Mouse (Mus musculus): ENCODE measurements around the gene Oxa1l. TPM values are rescaled to one million over a fixed set of nuclear protein-coding genes. Genes with fewer than 3 reads are reported as not detected.
"Not testable (repeated sequence)": the region's sequence is repeated elsewhere in the genome, so short reads cannot be mapped to it uniquely, and the experiment has no call there.

Oxa1l gene
- 47.7 and 51.3 TPM in 2 replicates for polyA plus RNA-seq (2015; fragmentation: Nextera tagmentation; extraction: Ambion mirVana)

- peak; percentile 94 for ATAC-seq (ENCODE audit: low FRiP score)
- WGBS, result under 1% methylated on average over 48 of the region's 48 CpGs
- peak within 1 kb of the TSS; percentile 95 for H3K9ac ChIP-seq
Measured at GRCm38 (mm10) chr14:54360577-54361340, at the start of gene Oxa1l. TSS of gene Oxa1l (plus strand) at chr14:54360834.

GRCm38 (mm10) chr14:54311763-54312162 lies 48.9 kb upstream of the Oxa1l start:
- no peaks in the 10 kb centered on the region for H3K9me3 ChIP-seq
- WGBS, result 23% methylated on average over 3 of the region's 3 CpGs
- no peak overlapping the region for H3K4me2 ChIP-seq
- no peak overlapping the region for H3K27ac ChIP-seq
- no peaks in the 10 kb centered on the region for H3K36me3 ChIP-seq
- H3K9ac ChIP-seq, result no peak overlapping the region
- no peak overlapping the region for H3K4me3 ChIP-seq
- ATAC-seq (ENCODE audit: low FRiP score), result no peak
- no peaks in the 10 kb centered on the region for H3K27me3 ChIP-seq
- 0 out of 2 replicates have a peak, but pooled peaks cover 4% of the 10 kb centered on the region for H3K4me1 ChIP-seq (replicated peaks)

More at GRCm38 (mm10) chr14:54360577-54361340, at the start of gene Oxa1l:
- Histone ChIP-seq H3K36me3 (peaks cover 28% of the 10 kb centered on the region), H3K4me2 (peak within 1 kb of the TSS; percentile 78), H3K9me3 (no peaks in the 10 kb centered on the region), H3K4me3 (peak within 1 kb of the TSS; percentile 91), H3K27ac (peak within 1 kb of the TSS; percentile 87), H3K27me3 (no peaks in the 10 kb centered on the region), H3K4me1 (replicated peaks) (peaks cover 23% of the 10 kb centered on the region)

- Histone ChIP-seq H3K9me3 (peaks cover 12% of the 10 kb centered on the region), H3K27ac (no peak overlapping the region), H3K4me1 (replicated peaks) (no peaks in the 10 kb centered on the region), H3K9ac (no peak overlapping the region), H3K4me2 (no peak overlapping the region), H3K27me3 (no peaks in the 10 kb centered on the region), H3K36me3 (no peaks in the 10 kb centered on the region), H3K4me3 (no peak overlapping the region)
- no peak for ATAC-seq (ENCODE audit: low FRiP score)
- WGBS, result 63% methylated on average over 18 of the region's 18 CpGs
Measured at GRCm38 (mm10) chr14:54321556-54322376, 38.9 kb upstream of the Oxa1l start.

- WGBS, result 84% methylated on average over 5 of the region's 5 CpGs
- Histone ChIP-seq H3K4me2 (no peak overlapping the region), H3K9me3 (peaks cover 7% of the 10 kb centered on the region), H3K9ac (no peak overlapping the region), H3K4me3 (no peak overlapping the region), H3K4me1 (replicated peaks) (no peaks in the 10 kb centered on the region), H3K27ac (no peak overlapping the region), H3K36me3 (no peaks in the 10 kb centered on the region), H3K27me3 (no peaks in the 10 kb centered on the region)
- ATAC-seq (ENCODE audit: low FRiP score), result no peak
Measured at GRCm38 (mm10) chr14:54324486-54324885, 36.1 kb upstream of the Oxa1l start.

DNA sequence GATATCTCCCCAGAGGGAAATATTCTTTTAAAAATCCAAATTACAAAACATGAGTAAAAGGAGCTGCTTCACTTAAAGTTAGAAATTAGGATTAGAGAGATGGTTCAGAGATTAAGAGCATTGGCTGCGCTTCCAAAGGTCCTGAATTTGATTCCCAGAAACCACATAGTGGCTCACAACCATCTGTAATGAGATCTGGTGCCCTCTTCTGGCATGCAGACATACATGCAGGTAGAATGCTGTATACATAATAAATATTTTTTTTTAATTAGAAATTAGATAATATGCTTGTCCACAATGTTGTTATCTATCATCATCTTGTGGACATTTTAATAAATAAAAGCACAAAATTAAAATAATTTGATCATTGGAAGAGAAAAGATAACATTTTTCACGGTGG lies 32.1 kb upstream of the Oxa1l start:
- 78% methylated on average over 2 of the region's 2 CpGs for WGBS
- H3K36me3 ChIP-seq, result no peaks in the 10 kb centered on the region
- no peak for ATAC-seq (ENCODE audit: low FRiP score)
- H3K9ac ChIP-seq, result no peak overlapping the region
- peaks cover 3% of the 10 kb centered on the region; the same call in 1 of the 2 replicates for H3K4me1 ChIP-seq (replicated peaks)
- H3K9me3 ChIP-seq, result no peaks in the 10 kb centered on the region
- no peak overlapping the region for H3K4me3 ChIP-seq
- no peaks in the 10 kb centered on the region for H3K27me3 ChIP-seq
- no peak overlapping the region for H3K27ac ChIP-seq
- H3K4me2 ChIP-seq, result no peak overlapping the region

DNA sequence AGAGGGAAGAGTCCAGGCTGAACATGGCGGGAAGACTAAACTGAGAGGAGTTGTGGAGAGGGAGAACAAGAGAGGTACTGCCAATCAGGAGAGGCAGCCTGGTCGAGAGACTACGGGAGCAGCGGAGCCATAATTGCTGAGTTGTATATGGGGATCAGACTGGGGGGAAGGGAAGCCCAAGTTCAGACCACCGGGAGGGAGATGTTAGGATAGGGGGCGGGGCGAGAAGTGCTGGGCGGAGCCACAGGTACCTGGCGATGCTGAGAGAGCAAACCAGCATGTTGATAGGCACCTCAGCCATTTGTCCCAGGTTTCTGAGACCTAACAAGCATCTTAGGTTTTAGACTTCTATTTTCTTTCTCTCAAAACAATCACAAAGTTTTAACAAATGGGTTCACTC lies 31.4 kb upstream of the Oxa1l start:
- Histone ChIP-seq H3K9me3 (no peaks in the 10 kb centered on the region), H3K4me3 (no peak overlapping the region), H3K4me1 (replicated peaks) (peaks cover 3% of the 10 kb centered on the region; the same call in 1 of the 2 replicates), H3K27me3 (no peaks in the 10 kb centered on the region), H3K27ac (no peak overlapping the region), H3K9ac (no peak overlapping the region), H3K36me3 (no peaks in the 10 kb centered on the region), H3K4me2 (no peak overlapping the region)
- no peak for ATAC-seq (ENCODE audit: low FRiP score)
- 62% methylated on average over 9 of the region's 9 CpGs for WGBS

- Histone ChIP-seq H3K27ac (no peak overlapping the region), H3K36me3 (no peaks in the 10 kb centered on the region), H3K4me3 (no peak overlapping the region), H3K4me2 (no peak overlapping the region), H3K4me1 (replicated peaks) (peaks cover 3% of the 10 kb centered on the region; the same call in 1 of the 2 replicates), H3K9ac (no peak overlapping the region), H3K27me3 (no peaks in the 10 kb centered on the region), H3K9me3 (no peaks in the 10 kb centered on the region)
- no peak for ATAC-seq (ENCODE audit: low FRiP score)
- 98% methylated on average over 1 of the region's 1 CpGs for WGBS
Measured at GRCm38 (mm10) chr14:54331178-54331577, 29.5 kb upstream of the Oxa1l start.

DNA sequence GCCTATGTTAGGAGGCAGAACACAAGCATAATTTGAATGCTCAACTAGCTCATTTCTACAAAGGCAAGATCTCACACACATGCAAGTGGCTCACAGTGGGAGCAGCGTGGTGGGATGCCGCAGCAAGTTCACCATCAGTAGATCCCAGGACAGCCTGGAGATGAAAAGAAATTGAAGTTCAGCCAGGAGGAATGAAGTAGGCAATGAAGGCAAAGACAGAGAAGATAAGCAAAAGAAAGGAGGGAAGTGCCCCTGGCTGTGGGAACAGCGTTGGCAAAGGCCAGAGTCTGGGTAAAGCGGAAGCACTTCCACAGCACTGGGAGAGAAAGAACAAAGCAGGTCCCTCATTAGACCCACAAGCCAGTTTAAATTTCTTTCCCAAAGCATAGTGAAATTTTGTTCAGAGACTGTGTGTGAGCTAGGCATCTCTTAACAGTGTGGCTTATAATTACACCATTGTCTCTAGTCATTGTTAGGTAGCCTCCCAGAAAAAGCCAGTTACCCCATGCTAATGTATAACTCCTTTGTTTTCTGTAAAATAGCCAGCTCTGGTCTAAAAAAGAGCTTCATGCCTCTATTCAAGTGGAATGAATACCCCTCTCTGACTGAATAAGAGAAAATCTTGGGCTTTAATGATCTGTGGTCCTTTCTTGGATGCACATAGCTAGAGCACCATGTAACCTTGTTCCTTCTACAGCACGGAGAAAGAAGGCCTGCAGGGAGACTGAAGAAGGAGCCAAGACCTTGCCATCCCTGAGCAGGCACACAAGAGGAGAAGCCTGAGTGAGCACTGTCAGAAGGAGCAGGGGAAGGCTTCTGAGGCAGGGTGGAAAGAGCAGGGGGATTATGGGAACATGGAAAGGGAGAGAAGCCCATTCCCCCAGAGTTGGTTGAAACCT lies 28.2 kb upstream of the Oxa1l start:
- peaks cover 3% of the 10 kb centered on the region; the same call in 1 of the 2 replicates for H3K4me1 ChIP-seq (replicated peaks)
- H3K4me3 ChIP-seq, result no peak overlapping the region
- no peaks in the 10 kb centered on the region for H3K36me3 ChIP-seq
- no peak overlapping the region for H3K4me2 ChIP-seq
- H3K9ac ChIP-seq, result no peak overlapping the region
- H3K27me3 ChIP-seq, result no peaks in the 10 kb centered on the region
- H3K27ac ChIP-seq, result peak overlapping the region; percentile 73
- H3K9me3 ChIP-seq, result no peaks in the 10 kb centered on the region
- 43% methylated on average over 5 of the region's 5 CpGs for WGBS
- peak; percentile 61; the same call in 1 of the 2 replicates for ATAC-seq (ENCODE audit: low FRiP score)

GRCm38 (mm10) chr14:54333452-54334189 lies 27.0 kb upstream of the Oxa1l start:
- no peaks in the 10 kb centered on the region for H3K9me3 ChIP-seq
- ATAC-seq (ENCODE audit: low FRiP score), result no peak
- H3K9ac ChIP-seq, result no peak overlapping the region
- no peaks in the 10 kb centered on the region for H3K36me3 ChIP-seq
- H3K4me3 ChIP-seq, result no peak overlapping the region
- H3K27ac ChIP-seq, result no peak overlapping the region
- peaks cover 3% of the 10 kb centered on the region; the same call in 1 of the 2 replicates for H3K4me1 ChIP-seq (replicated peaks)
- 76% methylated on average over 8 of the region's 8 CpGs for WGBS
- no peaks in the 10 kb centered on the region for H3K27me3 ChIP-seq
- H3K4me2 ChIP-seq, result no peak overlapping the region

DNA sequence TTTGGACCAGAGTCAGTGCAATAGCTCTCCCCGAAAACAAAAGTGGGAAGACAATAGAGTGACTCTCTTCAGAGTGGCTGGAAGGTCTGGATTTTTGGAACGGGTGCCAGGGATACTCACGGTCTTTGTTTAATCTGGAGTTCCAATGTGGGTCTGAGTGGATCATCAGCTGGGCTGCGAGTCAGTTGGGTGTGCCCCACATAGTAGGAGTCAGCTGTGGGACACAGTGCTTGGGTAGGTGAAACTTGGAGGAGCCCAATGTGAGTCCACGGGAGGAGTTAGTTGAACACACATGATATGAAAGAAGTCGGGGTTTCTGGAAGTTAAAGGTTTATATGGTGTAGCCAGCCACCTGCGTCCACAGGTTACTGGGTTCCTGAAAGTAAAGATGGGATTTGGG lies 19.8 kb upstream of the Oxa1l start:
- Histone ChIP-seq H3K4me1 (replicated peaks) (no peaks in the 10 kb centered on the region), H3K27ac (no peak overlapping the region), H3K4me2 (no peak overlapping the region), H3K27me3 (no peaks in the 10 kb centered on the region), H3K9ac (no peak overlapping the region), H3K36me3 (no peaks in the 10 kb centered on the region), H3K4me3 (no peak overlapping the region), H3K9me3 (no peaks in the 10 kb centered on the region)
- WGBS, result 60% methylated on average over 7 of the region's 7 CpGs
- no peak for ATAC-seq (ENCODE audit: low FRiP score)

- not testable (repeated sequence) for ATAC-seq (ENCODE audit: low FRiP score); H3K27me3 ChIP-seq; H3K9ac ChIP-seq; H3K4me1 ChIP-seq (replicated peaks); H3K36me3 ChIP-seq; H3K4me3 ChIP-seq; H3K27ac ChIP-seq; H3K4me2 ChIP-seq; H3K9me3 ChIP-seq
- 45% methylated on average over 2 of the region's 2 CpGs for WGBS
Measured at GRCm38 (mm10) chr14:54341807-54342206, 18.8 kb upstream of the Oxa1l start.

Measured in hindbrain, embryonic 13.5 days (tissue).